Mouse (Mus musculus) kidney, postnatal 36 days (tissue): Measurements from ENCODE around the gene Ciapin1.
"Not testable (repeated sequence)": the region's sequence is repeated elsewhere in the genome, so short reads cannot be mapped to it uniquely, and the experiment has no call there.

ENCODE experiments used
- DNase-seq, 2 experiments: peaks; one replicate each; pipeline ENCODE4 v3.0.0; 2021 to 2022; ENCODE audit warnings: mixed read lengths in 2 of 2

Ciapin1 gene

DNA sequence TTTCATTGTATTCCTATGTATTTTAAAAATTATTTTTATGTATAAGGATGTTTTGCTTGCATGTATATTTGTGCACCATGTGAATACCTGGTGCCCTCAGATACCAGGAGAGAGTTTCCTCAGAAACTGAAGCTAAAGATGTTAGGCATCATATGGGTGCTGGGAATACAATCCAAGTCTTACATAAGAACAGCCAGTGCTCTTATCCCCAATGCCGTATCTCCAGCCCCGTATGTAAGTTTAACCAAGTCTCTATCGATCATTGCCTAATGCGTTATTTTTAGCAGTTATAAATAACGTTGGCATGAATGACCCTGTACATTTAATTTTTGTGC, 18.8 kb upstream of the Ciapin1 start:
- no peak for DNase-seq

- not testable (repeated sequence) for DNase-seq
These were observed 16.6 kb upstream of the Ciapin1 start for GRCm38 (mm10) chr8:94854761-94855160.

- no peak for DNase-seq
These were observed 11.9 kb upstream of the Ciapin1 start for GRCm38 (mm10) chr8:94850049-94850448.

DNA sequence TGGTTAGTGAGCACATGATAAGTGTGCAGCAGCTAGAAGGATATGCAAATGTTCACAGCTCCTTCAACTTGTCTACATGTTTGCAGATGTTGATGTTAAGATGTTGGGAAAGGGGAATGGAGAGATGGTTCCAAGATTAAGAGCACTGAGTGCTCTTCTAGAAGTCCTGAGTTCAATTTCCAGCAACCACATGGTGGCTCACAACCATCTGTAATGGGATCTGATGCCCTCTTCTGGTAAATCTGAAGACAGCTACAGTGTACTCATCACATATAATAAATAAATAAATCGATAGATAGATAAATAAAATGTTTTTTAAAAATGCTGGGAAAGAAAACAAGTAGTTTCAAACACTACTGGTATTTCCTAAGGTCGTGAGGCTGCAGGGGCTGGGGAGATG, 3.0 kb upstream of the Ciapin1 start:
- DNase-seq, result no peak

DNA sequence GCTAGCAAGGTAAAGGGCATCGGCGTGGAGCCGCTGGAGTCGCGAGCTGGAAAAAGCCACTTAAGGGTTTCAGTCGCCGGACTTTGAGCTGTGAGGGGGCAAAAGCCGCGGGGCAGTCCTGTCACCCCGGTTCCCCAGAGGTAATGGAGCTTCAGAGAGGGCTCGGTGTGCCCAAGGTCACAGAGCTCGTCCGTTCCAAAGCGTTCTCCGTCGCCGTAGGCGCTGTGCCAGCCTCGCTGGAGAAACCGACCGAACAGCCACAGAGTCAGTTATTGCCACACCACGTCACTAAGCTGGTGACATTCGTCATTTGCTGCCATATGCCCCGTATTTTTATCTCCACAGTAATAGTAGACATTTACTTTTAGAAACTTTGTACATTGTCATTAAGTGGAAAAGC, 442 bp upstream of the Ciapin1 start:
- DNase-seq, result peak; percentile 81 to 90

DNA sequence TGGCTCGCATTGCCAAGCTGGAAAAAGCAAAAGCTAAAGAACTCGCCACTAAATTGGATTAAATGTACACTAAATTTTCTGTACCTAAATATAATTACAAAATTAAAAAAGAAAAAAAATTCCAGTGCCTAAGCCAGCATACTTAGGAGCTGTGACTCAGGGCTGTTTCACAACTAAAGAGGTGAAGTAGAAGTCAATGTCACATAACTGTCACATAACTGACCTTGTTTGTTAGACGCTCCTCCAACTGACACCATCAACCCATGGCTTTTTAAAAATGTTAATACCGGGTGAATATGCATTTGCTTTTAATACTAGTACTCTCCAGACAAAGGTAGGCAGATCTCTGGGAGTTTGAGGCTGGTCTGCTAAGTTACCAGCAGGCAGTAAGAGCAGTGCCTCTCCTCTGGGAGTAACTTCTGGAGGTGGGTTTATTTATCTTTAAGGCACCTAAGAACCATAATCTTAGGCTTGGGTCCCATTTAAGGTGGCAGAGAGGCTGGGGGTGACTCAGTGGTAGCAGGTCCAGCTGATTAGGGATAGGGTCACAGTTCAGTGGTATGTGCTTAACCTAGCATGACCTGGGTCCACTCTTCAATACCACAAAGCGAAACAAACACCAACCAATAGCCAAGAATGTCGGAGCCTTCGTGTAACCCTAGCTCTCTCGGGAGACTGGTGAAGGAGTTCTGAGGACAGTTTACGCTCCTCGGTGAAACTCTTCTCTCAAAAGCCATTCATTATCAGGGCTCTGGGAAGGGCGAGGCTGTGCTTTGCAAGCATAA, 1.5 kb downstream of the Ciapin1 start:
- DNase-seq, result no peak

- DNase-seq, result peak in 1 of 2 experiments; percentile 34
These were observed 2.4 kb downstream of the Ciapin1 start for GRCm38 (mm10) chr8:94835751-94836150.

DNA sequence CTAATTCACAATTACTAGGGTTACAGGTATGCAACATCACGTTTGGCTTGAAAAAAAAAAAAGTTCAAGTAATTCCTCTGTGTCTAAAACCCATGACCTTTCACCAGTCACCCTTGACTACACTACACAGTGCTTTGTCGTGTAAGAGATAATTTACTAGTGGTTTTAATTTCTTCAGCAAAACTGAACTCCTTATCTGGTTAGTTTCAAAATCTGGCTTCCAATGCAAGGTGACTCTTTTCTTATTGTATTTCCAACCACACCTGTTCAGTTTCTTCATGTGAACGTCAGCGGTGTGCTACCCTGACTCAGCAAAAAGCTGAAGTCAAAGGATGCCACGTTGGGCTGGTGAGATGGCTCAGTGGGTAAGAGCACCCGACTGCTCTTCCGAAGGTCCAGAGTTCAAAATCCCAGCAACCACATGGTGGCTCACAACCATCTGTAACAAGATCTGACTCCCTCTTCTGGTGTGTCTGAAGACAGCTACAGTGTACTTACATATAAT, 4.2 kb downstream of the Ciapin1 start:
- peak in 1 of 2 experiments; percentile 24 for DNase-seq

DNA sequence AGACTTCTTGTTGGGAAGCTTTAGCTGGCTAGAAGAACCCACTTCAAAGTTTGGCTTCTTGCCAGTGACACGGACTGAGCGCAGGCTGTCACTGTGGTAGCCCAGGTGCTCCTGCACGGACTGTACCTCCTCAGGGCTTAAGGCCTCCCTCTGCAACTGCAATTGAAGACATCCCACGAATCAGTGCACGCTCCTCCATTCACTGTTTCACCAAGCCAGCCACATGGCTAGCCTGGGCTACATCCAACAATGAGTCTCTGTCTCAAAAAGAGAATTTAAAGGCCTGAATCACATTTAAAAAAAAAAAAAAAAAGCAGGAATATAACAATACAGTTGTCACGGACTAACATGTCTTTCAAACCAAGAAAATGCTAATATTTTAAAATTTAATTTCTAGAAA, 9.9 kb downstream of the Ciapin1 start:
- no peak for DNase-seq

DNA sequence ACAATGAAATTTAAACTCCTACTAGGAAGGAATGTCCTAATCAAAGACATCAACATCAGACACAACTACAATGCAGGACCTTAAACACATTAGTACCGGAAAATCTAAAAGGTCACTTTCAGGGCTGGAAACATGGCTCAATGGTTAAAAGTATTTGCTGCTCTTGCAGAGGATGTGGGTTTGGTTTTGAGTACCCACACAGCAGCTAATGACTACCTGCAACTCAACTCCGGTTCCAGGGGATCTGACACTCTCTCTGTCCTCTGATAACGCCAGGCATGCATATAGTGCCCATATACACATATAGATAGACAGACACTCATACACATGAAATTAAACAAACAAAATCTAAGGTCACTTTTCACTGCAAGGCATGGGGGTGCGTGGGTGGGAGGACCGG, 11.9 kb downstream of the Ciapin1 start:
- no peak for DNase-seq

- DNase-seq, result no peak
These were observed 13.0 kb downstream of the Ciapin1 start for GRCm38 (mm10) chr8:94825170-94825569.

DNA sequence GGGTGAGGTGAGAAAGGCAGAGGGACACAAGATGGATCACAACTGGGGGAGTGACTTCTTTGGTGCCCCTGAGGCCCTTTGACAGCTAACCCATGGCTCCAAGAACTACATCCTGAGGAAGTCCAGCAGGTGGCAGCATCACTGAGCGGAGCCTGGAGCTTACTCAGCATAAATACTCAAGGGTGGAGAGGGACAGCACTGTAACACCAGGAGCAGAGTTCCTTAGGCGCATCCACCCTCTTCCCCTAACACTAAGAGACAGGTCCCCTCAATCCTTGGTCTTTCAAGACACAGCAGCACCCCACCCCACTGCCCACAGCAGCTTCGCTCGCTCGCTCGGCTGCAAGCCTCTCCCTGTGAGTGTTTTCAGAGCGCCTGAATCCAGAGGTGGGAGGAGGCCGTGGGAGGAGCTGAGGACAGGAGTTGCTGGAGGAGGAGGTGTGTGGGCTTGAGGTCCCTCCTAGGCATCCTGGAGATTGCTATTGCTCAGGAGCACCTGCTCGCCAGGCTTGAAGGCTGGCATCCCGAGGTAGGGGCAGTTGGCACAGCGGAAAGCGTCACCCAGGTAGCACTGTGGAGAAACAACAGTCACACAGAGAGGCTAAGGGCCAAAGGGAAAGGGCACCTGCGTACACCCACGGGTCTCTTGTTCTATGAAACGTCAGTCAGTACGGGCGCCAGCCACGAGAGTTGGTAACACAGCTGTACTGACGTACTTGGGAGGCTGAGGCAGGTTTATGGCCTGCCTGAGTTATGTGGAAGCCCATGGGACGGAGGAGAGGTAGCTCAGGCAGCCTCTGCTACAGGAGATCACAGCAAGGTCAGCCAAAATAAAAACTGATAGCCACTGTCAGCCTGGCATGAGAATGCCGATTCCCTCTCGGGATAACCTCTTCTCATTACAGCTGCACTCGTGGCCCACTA, 15.3 kb downstream of the Ciapin1 start:
- DNase-seq, result peak; percentile 68 to 85

- DNase-seq, result no peak
These were observed 16.8 kb downstream of the Ciapin1 start for GRCm38 (mm10) chr8:94821381-94821780.

DNA sequence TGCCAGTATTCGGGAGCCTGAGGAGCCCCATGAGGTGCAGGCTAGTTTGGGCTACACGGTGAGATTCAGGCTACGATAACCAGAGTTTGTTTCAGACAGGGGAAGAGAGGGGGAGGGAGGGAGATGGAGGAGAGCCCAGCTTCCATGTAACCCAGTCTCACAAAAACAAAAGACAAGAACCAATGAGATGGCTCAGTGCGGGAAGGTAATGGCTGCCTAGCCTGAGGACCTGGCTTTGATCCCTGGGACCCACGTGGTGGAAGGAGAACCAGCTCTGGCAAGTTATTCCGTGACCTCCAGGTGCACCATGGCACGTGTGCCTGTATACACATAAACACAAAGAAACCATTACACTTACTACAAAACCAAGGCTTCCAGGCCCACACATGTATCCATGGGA, 17.6 kb downstream of the Ciapin1 start:
- DNase-seq, result peak; percentile 74

DNA sequence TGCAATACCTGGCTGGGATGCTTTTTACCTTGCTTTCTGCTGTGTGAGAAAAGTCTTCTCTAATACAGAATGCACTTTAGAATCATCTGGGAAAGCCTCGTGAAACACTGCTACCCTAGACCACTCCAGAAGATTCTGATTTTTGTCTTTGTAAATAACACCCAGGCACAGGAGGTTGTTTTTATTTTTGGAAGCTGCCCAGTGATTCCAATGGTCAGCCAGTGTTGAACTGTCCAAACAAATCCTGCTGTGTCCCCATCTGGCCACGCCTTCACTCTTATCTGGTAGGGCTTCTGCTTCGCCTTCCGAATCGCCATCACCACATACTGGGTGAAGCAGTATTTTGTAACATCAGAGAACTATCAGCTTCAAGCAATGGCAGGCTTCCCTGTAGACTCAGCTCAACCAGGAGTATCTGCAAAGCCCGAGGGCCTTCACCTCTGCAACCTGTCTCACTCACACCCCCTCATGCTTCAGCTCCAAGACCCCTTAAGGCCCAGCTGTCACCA, 18.4 kb downstream of the Ciapin1 start:
- DNase-seq, result no peak

DNA sequence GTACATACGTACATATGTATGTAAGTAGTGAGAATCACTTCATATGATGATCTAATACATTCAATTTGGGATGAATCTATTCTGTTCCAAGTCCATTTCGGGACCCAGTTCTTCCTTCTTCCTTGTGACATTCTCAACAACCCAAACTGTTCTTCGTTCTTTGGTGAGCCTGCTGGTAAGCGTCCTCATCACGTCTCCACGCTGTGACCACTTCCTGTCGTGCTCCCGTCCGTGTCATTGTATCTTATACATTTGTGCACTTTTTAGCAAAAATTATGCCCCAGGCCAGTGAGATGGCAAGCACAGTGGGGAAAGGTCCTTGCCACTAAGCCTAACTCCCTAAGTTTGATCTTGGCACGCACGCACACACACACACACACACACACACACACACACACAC, 20.2 kb downstream of the Ciapin1 start:
- no peak for DNase-seq

DNA sequence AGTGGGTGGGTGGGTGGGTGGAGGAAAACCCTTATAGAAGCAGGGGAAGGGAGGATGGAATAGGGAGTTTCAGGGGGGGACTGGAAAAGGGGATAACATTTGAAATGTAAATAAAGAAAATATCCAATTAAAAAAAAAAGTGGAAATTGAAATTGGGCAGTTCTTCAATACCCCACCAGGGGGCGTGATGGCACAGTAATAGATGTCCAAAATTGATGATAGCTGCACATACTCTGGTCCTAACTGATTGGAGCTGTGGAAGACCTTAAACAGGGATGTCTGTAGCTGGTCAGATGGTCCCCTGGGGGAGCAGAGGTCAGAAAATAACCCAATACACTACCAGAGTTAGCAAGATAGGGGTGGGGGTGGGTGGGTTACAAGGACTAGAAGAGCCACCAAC, 23.6 kb downstream of the Ciapin1 start:
- DNase-seq, result peak in 1 of 2 experiments; percentile 66

DNA sequence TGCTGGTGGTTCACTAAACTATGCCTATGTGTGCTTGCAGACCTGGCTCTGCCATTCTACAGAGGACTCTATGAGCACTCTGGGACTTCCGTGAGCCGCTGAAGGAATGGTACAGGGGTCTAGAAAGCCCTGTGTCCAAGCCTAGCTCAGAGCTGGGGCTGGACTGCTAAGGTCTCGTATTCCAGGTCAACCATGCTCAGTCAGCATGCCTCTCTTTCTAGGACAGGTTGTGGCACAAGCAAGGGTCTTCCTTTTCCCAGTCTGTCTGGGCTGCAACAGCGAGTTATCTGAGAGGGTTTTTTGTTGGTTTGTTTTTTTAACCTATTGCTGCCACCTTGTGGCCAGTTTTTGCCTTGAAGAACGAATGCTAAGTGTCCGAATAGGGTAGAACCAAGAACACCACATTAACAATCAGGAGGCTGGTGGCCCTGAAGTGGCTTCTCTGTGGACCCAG, 25.5 kb downstream of the Ciapin1 start:
- DNase-seq, result peak; percentile 88 to 94

DNA sequence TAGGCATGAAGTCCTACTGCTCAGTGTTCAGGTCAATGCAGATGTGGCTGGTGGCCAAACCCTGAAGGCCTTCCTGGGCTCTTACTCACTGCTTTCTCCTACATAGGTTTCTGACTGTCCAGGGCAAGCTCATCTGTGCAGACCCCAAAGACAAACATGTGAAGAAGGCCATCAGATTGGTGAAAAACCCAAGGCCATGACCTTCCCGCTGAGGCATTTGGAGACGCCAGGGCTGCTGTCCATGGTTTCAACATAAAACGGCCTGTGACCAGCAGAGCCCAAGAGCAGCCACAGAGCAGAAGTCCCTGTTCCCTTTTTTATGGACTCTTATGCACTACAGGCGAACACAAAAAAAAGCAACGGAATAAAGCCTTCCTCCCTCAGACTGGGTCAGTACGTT, 26.5 kb downstream of the Ciapin1 start:
- DNase-seq, result no peak

GRCm38 (mm10) chr8:94810855-94811254, 27.3 kb downstream of the Ciapin1 start:
- no peak for DNase-seq

- DNase-seq, result no peak
These were observed 28.0 kb downstream of the Ciapin1 start, which contains the start of gene Ccl17 for GRCm38 (mm10) chr8:94810153-94810552. TSS of gene Ccl17 (plus strand) at chr8:94810453.

GRCm38 (mm10) chr8:94808372-94808771, 29.8 kb downstream of the Ciapin1 start:
- no peak for DNase-seq

GRCm38 (mm10) chr8:94807506-94807905, 30.7 kb downstream of the Ciapin1 start:
- DNase-seq, result peak in 1 of 2 experiments; percentile 60
